Comparison of ENCODE assay signal across 7 mouse cellular contexts in the genomic region with DNA sequence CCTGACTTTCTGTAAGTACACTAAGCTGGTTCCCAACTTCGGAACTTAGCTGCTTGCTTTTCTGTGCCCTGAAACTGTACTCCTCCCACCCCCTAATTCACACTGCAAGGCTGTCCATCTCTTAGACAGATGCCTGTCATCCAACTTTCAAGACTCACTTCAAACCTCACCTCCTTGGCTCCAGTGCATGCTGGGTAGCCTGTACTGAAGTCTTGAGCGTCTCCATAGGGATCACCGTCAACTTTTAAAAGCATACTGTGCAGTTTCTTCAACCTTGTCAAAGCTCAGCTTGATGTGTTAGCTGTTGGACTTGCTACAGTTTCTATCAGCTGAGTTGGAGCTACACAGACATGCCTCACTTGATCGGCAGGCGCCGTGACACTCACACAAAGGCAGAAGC.
"Had no signal": no experiment of that assay in that cellular context is flagged by ENCODE, and none has a peak within 500 bp of the region (broad histone marks: within the 10 kb centered on the region; RNA-seq: fewer than 3 reads in every experiment).

No protein-coding gene starts in this region.

- H3K4me3 ChIP-seq: left cerebral cortex, adult 2 months; neural tube, embryonic 12.5 days had no signal

- H3K4me1 ChIP-seq: neural tube, embryonic 12.5 days had no signal

- DNase-seq: kidney, postnatal 25 days; lung, adult 18-20 months; midbrain, embryonic 14.5 days had no signal

- H3K27me3 ChIP-seq: neural tube, embryonic 12.5 days had no signal

- H3K36me3 ChIP-seq: neural tube, embryonic 12.5 days had no signal

- H3K27ac ChIP-seq: left cerebral cortex, adult 2 months; liver, embryonic 14.5 days; neural tube, embryonic 12.5 days; stomach, postnatal 0 days had no signal

- H3K9me3 ChIP-seq: neural tube, embryonic 12.5 days had no signal

- H3K4me2 ChIP-seq: neural tube, embryonic 12.5 days had no signal

- H3K9ac ChIP-seq: liver, embryonic 14.5 days; neural tube, embryonic 12.5 days had no signal
